Mouse (Mus musculus): ENCODE data around the gene Tcf20.

GRCm38 (mm10) chr15:82958253-82958701 lies 29.4 kb downstream of the Tcf20 start:
- TF ChIP-seq CHD1 (IDR thresholded peaks at IDR 0.05; ENCODE audit: low read depth, low read length) (no peak), RCOR1 (conservative IDR thresholded peaks at IDR 0.05; ENCODE audit: low read depth, low read length) (no peak), USF1 (IDR thresholded peaks at IDR 0.05; ENCODE audit: low read depth, low read length) (no peak), POLR2A (IDR thresholded peaks at IDR 0.05; ENCODE audit: low read depth, low read length) (no peak), TCF12 (IDR thresholded peaks at IDR 0.05; ENCODE audit: low read depth, low read length) (no peak), CTCF (conservative IDR thresholded peaks at IDR 0.05 in 1 of 2, IDR thresholded peaks at IDR 0.05 in 1 of 2; ENCODE audit: low read depth in 2 of 2, low read length in 2 of 2) (no peak), HCFC1 (IDR thresholded peaks at IDR 0.05; ENCODE audit: low read depth, low read length) (no peak), MAFK (IDR thresholded peaks at IDR 0.05; ENCODE audit: insufficient replicate concordance, low read length) (no peak)

Measured in CH12.LX (cell line).